Mouse (Mus musculus) lung, postnatal 25 days (tissue): ENCODE results near the gene Xlr5b.
"Not testable (repeated sequence)": the region's sequence is repeated elsewhere in the genome, so short reads cannot be mapped to it uniquely, and the experiment has no call there.

Experiments used
- DNase-seq: peaks from one replicate; pipeline ENCODE4 v3.0.0; 2022; ENCODE audit warnings: low spot score

Gene Xlr5b

GRCm38 (mm10) chrX:73148496-73148895 is at the start of gene Xlr5b:
Gene Xlr5b (plus strand): TSS chrX:73148796.
- DNase-seq, result not testable (repeated sequence)

GRCm38 (mm10) chrX:73116747-73117146 is 31.8 kb upstream of the Xlr5b start, which contains the start of gene Gm14685:
Gene Gm14685 (plus strand): TSS chrX:73117047.
- not testable (repeated sequence) for DNase-seq

GRCm38 (mm10) chrX:73122859-73123829 is 25.5 kb upstream of the Xlr5b start:
- DNase-seq, result not testable (repeated sequence)

GRCm38 (mm10) chrX:73143218-73143618 is 5.4 kb upstream of the Xlr5b start:
- DNase-seq, result not testable (repeated sequence)

GRCm38 (mm10) chrX:73149350-73149749 is 754 bp downstream of the Xlr5b start, which contains the start of gene DXBay18:
Gene DXBay18 (minus strand): TSS chrX:73149450.
- not testable (repeated sequence) for DNase-seq

- DNase-seq, result not testable (repeated sequence)
Measured at GRCm38 (mm10) chrX:73176889-73177288, 28.3 kb downstream of the Xlr5b start, which contains the start of gene Spin2d. Gene Spin2d (minus strand): TSS chrX:73176989.

- DNase-seq, result peak; percentile 1
Measured at GRCm38 (mm10) chrX:73191934-73192333, 43.3 kb downstream of the Xlr5b start, which contains the start of gene Xlr3b. Gene Xlr3b (plus strand): TSS chrX:73192207.
